Mouse (Mus musculus) telencephalon, adult 2 months (tissue): ENCODE measurements around the gene Pgd.
"Not testable (repeated sequence)": the region's sequence is repeated elsewhere in the genome, so short reads cannot be mapped to it uniquely, and the experiment has no call there.

Experiments
- DNase-seq: peaks from one replicate; pipeline ENCODE4 v3.0.0-alpha.2; 2011; ENCODE audit warnings: low read depth, low spot score

Gene Pgd

GRCm38 (mm10) chr4:149166215-149166946 lies at the start of gene Pgd:
TSS of gene Pgd (minus strand) at chr4:149166771.
- DNase-seq: peak; percentile 94

- DNase-seq: no peak
These were observed 49.4 kb upstream of the Pgd start for GRCm38 (mm10) chr4:149215982-149216381.

- no peak for DNase-seq
These were observed 48.8 kb upstream of the Pgd start for GRCm38 (mm10) chr4:149215397-149215796.

GRCm38 (mm10) chr4:149214468-149214867 lies 47.9 kb upstream of the Pgd start:
- DNase-seq: not testable (repeated sequence)

GRCm38 (mm10) chr4:149213466-149213865 lies 46.9 kb upstream of the Pgd start:
- DNase-seq: no peak

GRCm38 (mm10) chr4:149211441-149211840 lies 44.9 kb upstream of the Pgd start:
- not testable (repeated sequence) for DNase-seq

- DNase-seq: no peak
These were observed 35.9 kb upstream of the Pgd start for GRCm38 (mm10) chr4:149202467-149202866.

- DNase-seq: no peak
These were observed 34.5 kb upstream of the Pgd start for GRCm38 (mm10) chr4:149201110-149201509.

- no peak for DNase-seq
These were observed 30.6 kb upstream of the Pgd start for GRCm38 (mm10) chr4:149197180-149197579.

GRCm38 (mm10) chr4:149191103-149191502 lies 24.5 kb upstream of the Pgd start:
- DNase-seq: no peak

- no peak for DNase-seq
These were observed 22.0 kb upstream of the Pgd start for GRCm38 (mm10) chr4:149188563-149188962.

- DNase-seq: no peak
These were observed 16.2 kb upstream of the Pgd start for GRCm38 (mm10) chr4:149182755-149183154.

GRCm38 (mm10) chr4:149182192-149182591 lies 15.6 kb upstream of the Pgd start:
- no peak for DNase-seq

GRCm38 (mm10) chr4:149179573-149179972 lies 13.0 kb upstream of the Pgd start:
- DNase-seq: no peak

GRCm38 (mm10) chr4:149179160-149179559 lies 12.6 kb upstream of the Pgd start:
- DNase-seq: no peak

- no peak for DNase-seq
These were observed 11.8 kb upstream of the Pgd start for GRCm38 (mm10) chr4:149178328-149178727.

GRCm38 (mm10) chr4:149177046-149177445 lies 10.5 kb upstream of the Pgd start:
- no peak for DNase-seq

- DNase-seq: no peak
These were observed 10.1 kb upstream of the Pgd start for GRCm38 (mm10) chr4:149176645-149177044.

GRCm38 (mm10) chr4:149173661-149174060 lies 7.1 kb upstream of the Pgd start:
- DNase-seq: no peak

- no peak for DNase-seq
These were observed 6.1 kb upstream of the Pgd start for GRCm38 (mm10) chr4:149172666-149173065.

GRCm38 (mm10) chr4:149172083-149172482 lies 5.5 kb upstream of the Pgd start:
- DNase-seq: no peak

- DNase-seq: no peak
These were observed 5.0 kb upstream of the Pgd start for GRCm38 (mm10) chr4:149171581-149171981.

GRCm38 (mm10) chr4:149170394-149170931 lies 3.9 kb upstream of the Pgd start:
- no peak for DNase-seq
